Mouse (Mus musculus) erythroid progenitor cell, adult 5-6 weeks (primary cell): ENCODE results near the gene Tmprss7. TPM values are rescaled to one million over a fixed set of nuclear protein-coding genes. Genes with fewer than 3 reads are reported as not detected.

Experiments used
- ATAC-seq: replicated peaks from 2 replicates; pipeline ENCODE4 v1.8.0; 2016; ENCODE audit warnings: moderate number of reproducible peaks, mild to moderate bottlenecking, moderate TSS enrichment, inconsistent platforms; ENCODE audit not compliant: poor library complexity, low FRiP score, severe bottlenecking
- total RNA-seq, 2 experiments: library from RNA; stranded (forward) in 1 of 2; stranded (reverse) in 1 of 2; fragments of 150-400 nt in 1 of 2; fragments of 186-747, 209-891 nt in 1 of 2; gene quantifications; 2 replicates each; pipeline versions ENCODE4 v1.2.3 to v1.2.4; 2015 to 2017; ENCODE audit warnings: low replicate concordance in 2 of 2

Tmprss7 gene
- total RNA-seq, 2 experiments from 2014 or later = not detected

DNA sequence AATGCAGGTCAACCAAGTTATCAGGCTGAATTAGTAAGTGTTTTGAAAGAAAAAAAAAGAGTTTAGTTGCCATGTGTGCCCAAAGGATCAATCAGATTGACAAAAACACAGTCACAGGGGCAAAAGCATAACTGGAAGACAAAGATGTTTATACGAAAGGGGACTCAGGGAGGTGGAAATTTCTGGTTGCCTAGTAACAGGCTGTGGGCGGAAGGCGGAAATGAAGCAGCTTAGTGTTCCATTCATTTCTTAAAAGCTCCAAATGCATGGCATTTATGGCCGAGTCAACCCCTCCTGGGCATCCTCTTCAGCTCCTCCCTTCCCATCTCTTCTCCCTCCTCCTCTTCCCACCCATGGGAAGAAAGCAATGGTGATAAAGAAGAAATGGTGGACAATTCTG is 3.3 kb downstream of the Tmprss7 start:
- no peak for ATAC-seq

DNA sequence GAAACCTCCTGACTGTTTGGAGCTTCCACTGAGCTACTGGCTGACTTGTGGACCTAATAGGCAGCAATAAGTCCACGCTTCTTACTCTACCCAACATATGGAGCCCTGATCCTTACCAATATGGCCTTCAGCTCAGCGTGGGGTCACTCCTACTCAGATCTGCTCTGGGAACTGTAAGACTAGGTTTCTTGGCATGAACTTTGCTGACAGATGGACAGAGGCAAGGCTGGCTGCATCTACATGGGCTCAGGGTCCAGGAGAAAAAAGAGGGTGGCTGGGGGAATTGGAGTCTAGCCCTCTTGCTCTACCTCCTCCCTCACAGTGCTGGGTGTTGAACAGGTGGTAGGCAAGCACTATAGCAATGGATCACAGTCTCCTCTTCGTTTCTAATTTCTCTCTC is 6.6 kb downstream of the Tmprss7 start:
- no peak for ATAC-seq

DNA sequence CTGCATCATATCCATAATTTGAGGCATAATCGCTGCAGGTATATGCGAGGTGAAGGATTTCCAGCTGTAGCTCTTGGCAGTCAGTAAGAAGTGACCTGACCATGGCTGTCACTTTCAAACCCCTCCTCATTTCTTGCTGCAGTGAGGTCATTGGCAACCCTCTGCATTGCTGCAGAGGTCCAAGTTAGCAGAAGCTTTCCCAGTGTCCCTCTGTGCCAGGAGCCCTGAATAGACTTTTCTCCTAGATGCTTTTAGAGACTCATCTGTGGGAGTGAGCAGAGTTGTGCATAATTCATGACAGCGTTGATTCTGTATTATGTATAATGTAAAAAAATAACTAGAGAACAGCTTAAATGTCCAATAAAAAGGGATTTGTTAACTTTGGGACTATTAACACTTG is 8.2 kb downstream of the Tmprss7 start:
- ATAC-seq = no peak

DNA sequence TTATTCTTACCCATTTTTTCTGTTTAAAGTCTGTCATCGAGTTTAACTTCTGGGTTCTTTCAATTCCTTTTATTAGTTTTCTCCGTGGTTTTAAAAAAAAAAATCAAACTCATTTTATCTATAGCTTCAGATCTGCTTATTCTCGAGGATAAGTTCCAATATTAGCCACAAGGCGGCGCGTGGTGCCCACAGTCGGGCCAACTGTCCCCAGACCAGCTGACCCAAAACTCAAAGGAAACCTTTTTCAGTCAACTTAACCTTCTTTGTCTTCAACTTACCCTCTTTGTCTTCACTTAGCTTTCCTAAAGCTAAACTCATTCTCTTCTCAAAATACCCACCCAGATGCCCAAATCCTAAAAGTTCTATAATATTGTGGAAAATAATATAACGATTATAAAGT is 8.6 kb downstream of the Tmprss7 start:
- ATAC-seq = no peak

DNA sequence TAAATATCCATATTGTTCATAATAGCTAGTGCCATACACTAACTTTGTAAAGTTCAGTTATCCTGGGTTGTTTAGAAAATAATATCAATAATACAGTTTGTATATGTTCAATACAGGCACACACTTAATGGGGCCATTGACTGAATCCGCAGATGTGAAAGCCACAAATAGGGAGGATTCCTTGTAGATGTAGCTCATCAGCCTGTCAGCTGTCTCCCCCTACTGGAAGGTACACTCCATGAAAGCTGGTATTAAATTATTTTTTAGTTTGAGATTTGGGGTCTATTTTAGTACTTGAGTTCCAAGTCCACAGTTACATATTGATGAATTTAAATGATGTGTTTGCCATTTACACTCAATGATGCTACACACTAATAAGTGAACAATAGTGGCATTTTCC is 17.0 kb downstream of the Tmprss7 start:
- ATAC-seq = no peak

DNA sequence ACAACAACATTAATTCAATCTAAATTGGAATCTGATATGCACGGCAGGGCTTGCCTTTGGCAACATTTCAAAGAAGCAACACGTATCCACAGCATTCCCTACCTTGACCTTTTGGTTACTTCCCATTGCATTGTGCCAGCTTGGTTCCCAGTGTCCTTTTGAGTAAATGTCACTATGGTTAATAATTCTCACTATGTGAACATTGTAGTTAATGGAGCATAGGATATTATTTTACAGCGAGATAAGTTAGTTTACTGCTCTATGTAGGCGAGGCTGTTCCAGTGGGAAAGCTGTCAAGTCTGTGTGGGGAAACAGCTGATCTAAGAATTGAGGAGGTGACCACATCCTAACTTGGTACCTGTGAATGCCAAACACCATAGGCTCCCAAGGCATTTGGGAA is 23.5 kb downstream of the Tmprss7 start:
- ATAC-seq = no peak

DNA sequence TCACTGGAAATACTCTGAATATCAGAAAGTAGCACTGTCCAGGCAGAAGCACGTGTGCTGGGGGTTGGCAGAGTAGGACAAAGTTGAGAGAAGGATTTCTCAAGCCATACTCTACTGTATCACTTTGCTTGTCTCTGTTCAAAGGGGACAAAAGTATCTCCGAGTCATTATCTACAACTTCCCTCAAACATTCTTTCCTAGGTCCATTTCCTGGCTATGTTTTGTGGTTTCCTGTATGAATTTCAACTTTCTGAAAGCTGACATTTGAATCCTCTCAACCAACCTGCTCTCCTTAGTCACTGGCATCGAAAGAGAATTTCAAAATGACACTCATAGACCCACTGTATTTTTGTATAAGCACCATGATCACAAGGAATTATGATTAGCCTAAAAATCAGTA is 25.3 kb downstream of the Tmprss7 start:
- ATAC-seq = no peak

DNA sequence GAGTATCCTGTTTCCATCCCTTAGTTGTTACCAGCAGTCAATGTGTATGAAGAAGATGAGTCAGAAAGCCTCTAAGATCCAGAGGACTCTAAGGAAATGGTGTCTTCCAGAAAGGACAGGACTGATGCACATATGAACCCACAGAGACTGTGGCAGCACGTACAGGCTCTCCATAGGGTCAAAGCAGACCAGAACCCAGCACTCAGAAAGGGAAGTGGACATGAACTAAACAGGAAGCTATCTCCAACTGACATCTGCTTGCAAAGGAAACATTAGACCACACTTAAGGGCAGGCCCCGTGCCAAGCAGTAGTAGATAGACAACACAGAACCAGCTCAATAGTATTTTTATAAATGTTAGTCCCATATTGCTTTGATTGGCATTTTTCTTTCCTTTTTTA is 27.3 kb downstream of the Tmprss7 start:
- no peak for ATAC-seq

DNA sequence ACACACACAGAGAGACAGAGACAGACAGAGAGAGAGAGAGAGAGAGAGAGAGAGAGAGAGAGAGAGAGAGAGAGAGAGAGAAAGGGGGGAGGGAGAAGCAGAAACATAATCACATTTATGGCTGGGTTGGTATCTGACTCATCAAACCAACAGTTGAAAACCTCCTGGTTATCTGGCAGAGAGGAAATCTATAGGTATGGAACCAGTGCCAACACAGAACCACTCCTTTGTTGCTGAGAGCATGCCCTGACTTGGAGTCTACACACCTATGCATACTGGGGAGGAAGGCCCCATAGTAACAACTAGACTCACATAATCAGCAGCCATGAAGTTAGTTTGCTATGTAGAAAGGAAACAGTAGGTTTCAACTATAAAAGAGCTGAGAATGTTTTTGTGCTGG is 31.1 kb downstream of the Tmprss7 start:
- ATAC-seq = no peak

DNA sequence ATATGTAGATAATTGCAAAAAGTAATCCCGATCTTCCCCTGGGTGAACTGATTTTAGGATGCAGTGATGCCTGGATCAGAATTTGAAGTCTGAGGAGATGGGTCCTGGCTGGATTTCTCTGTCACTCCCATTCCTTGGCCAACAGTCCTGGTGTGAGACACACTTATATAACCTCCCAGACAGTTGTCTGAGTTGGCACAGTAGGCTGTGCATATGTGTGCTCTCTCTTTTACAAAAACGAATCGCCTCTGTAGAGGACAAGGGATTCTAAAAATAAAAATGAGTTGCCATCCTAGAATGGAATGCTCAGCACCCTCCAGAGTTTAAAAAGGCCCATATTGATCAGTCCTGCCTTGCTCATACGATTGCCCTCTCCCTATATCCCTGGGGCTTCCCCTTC is 33.9 kb downstream of the Tmprss7 start:
- no peak for ATAC-seq

DNA sequence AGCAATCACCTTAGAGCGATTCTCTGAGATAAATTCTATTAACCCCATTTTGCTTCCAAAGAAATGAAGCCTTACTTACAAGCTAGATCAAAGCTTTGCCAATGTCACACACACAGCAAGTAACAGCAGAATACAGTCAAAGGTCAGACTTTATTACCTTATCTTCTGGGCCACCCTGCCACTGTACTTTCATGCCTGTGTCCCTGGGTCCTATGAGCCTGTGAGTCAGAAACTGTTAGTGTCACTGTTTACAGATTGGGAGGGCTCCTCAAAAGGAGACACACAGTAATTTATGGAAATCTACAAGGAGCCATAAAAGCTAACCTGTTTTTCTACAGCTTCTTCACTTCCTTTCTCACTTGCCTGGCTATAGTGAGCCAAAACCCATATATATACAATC is 35.2 kb downstream of the Tmprss7 start:
- ATAC-seq = no peak

DNA sequence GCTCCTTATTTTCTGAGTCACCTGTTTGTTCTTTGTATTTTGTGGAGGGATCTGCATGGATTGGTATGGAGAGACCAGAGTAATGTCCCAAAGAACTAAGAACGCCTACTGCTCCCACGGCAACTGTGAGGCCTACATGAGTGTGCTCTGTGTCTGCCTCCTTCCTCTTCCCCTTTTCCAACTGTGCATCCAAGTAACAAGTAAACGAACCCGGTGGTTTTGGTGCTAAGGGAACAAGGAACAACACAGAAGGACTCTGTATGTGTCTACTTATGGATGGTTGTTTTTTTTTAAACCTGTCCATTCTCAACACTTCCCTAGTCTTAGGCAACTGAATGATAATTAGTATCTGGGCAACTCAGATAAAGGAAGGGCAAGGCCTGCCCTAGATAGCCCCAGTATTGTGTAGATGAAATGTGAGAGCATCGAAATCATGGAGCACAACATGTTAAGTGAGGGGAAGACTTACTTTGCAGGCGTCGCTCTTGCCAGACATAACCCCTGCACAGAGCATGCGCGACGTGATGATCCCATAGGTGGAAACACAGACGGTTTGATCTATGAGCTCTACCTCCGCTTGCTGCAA is 35.8 kb downstream of the Tmprss7 start:
- no peak for ATAC-seq

DNA sequence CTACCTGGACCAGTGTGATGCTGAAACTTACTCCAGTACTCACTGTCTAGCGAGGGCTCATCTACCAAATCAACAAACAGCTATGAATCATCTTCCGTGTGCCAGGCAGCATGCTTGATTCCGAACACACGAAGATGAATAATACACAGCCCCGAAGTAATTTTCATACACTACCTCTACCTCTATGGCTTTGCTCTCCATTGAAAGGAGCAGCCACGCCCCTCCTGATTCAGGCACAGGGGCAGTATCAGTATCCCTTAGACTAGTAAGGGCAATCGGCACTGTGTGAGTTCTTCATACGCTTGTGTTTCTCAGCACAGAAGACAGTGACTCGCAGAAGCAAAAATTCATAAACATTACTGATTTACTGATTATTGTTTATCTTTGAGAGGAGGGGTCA is 39.0 kb downstream of the Tmprss7 start:
- no peak for ATAC-seq

DNA sequence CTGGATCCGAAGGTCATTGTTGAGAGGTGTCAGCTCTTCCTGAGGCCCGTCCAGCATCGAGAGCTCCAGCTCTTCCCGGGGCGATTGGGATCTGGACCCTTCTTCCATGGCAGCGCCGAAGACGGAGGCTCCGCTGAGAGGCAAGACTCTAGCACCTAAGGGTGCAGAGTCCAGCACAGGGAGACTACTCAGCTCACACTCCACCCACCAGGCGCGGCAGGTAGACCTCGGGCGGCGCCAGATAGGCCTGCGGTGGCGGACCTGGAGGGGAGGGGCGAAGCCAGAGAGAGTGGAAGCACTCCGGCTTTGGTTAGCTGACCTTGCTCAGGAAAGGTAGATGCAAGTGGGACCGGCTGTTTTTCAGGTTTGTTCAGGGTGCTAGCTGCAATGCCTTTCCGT is 39.5 kb downstream of the Tmprss7 start, which contains the start of gene BC016579:
Gene BC016579 (minus strand): TSS at position 135 of the 399 bp plus-strand sequence.
- ATAC-seq = no peak

DNA sequence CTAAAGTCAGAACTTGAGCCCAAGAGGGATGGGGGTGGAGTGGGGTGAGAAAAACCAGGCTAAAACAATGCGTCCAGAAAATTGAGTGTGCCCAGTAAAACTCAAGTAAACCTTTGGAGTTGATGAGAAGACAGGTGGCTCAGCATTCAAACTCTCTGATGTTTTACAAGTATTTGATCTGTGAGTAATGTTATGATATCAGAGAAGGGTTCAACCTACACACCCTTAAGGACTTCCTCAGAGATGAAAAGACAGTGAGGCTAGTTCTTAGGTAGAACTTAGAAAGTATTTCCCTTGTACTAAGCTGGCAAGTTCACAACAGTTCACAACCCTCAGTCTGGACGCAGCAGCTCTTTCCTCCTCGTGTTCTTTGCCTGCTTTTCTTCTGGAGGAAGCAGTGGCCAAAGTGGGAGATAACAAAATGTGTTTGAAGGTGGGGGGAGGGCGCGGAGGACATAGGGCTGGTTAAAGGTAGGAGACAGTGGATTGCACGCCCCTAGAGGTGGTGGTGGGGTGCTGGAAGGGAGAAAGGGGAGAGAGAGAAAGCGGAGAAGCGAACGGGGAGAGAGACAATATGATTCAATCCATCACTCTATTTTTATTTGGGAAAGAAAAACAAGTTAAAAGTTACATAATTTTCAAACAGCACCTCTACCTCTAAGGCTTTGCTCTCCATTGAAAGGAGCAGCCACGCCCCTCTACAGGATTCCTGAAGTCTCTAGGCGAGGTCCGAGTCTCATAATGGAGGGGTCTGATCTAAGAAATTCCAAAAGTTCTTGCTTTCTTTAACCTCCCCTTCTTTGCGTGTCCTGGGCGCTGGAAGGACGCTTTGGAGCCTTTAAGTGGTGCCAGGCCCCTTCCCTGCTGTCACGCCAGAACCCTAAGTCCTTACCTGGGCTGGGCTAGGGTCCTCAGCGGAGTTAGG is 40.2 kb downstream of the Tmprss7 start:
- ATAC-seq = no peak

DNA sequence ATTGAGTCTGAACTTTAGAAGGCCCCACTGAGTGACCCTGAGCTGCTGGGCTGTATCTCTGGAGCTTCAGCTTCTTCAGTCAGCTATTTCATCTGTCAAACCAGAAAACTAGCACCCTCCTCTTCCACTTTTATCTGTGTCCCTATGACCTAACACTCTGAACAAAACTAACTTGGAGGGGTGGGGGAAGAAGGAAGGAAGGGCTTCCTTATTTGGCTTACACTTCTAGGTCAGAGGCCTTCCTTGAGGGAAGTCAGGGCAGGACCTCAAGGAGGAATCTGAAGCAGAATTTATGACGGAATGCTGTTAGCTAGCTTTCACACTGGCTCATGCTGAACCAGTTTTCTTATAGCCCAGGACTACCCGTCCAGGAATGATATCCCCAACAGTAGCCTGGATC is 42.0 kb downstream of the Tmprss7 start:
- no peak for ATAC-seq

DNA sequence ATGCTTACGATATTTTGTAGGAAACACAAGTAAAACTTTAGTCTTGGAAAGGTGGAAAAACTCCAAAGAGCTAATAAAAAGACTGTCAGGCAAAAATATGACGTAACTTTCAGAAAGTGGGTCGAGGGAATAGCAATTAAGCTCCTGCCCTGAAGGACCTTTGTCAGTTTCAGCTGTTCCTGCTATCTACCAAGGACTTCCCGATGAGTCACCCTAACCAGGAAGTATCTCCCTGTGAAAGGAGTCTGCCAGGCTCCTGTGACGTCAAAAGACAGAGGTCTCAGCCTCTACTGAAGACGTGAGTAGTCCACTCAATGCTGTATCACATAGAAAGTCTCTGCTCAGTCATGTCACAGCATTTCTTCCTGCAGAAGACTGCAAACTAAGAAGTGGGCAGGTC is 49.1 kb downstream of the Tmprss7 start:
- no peak for ATAC-seq

DNA sequence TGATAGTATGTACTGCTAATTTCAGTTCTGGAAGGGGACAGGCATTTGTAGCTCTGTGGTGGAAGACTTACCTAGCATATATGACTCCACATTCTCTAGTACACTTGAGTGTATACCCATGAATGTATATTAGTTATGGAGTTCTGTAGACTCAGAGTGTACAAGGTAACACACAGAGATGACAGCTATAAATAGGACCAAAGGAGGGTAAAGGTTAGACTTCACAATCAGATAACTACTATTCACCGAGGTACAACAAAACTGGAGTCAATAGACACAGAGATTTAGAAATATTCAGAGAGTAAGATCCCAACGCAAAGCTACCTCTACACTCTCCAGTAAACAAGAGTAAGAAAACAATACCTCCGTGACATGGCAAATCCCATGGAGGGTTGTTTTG is 49.5 kb downstream of the Tmprss7 start:
- no peak for ATAC-seq

DNA sequence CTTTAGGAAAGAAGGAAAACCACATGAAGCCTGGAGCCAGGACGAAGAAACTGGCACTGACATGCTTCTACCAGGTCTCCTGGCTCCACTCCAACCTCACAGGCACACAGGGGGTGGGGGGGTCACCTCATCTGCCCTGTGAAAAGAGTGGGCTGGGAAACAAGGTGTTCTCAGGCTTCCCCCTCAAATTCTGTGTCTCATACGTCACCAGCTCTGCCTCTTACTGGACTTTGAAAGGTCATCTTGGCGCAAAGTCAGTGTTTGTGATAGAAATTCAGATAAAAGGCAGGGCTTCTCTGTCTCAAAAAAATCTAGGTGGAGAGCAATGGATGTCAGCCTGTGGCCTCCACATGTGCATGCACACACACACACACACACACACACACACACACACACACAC is 52.2 kb downstream of the Tmprss7 start:
- ATAC-seq = no peak

DNA sequence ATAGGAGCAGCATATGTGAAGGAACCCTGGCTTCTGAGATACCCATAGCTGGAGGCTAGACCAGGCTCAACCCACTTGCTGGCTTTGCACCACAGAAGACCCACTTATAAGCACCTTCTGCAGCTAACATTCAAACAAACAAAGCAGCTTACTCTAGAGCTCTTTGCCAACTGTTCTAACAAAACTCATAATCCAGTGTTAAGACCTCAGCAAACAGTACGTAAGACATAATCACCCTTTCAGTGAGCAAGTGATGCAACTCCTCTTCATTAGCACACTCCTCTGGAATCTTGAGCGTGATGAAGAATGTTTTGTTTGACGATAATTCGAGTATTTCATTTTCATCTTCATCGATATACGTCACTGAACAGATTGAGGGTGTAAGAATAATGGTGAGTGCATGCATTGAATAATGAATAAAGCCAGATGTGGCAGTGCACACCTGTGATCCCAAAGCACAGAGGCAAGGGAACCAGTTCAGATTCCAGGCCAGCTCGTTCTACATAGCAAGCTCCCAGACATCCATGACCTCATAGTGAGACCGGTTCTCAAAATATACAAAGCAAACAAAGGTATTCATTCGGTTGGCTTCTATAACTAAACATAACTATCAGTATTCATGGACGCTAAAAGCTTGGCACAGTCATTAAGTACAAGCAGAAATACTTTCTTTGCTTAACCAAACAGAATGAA is 53.2 kb downstream of the Tmprss7 start:
- ATAC-seq = no peak

DNA sequence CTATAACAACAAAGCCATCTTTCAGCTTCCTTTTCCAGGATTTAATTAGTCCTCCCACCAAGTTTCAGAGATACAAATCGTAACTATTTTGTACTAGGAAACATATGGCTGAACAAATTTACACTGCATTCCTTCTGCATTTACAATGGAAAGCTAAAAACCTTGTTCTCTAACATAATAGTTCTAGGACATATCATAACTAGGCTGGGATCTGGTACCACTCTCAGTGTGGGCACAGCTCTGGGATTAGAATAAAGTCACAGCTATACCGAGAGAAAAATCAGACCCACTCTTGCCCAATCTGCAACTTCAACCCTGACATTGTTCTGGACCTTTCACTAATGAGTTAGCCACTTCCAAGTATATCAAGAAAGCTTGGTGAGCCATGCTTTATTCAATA is 57.6 kb downstream of the Tmprss7 start:
- ATAC-seq = no peak
